Mouse (Mus musculus) forelimb bud, embryonic 11.5 days (tissue): ENCODE results near the gene Gucd1.
"Not testable (repeated sequence)": the region's sequence is repeated elsewhere in the genome, so short reads cannot be mapped to it uniquely, and the experiment has no call there.

Source experiments
- DNase-seq: peaks from one replicate; pipeline ENCODE4 v3.0.0-alpha.2; 2012; ENCODE audit warnings: low read depth, low spot score

Gene Gucd1

DNA sequence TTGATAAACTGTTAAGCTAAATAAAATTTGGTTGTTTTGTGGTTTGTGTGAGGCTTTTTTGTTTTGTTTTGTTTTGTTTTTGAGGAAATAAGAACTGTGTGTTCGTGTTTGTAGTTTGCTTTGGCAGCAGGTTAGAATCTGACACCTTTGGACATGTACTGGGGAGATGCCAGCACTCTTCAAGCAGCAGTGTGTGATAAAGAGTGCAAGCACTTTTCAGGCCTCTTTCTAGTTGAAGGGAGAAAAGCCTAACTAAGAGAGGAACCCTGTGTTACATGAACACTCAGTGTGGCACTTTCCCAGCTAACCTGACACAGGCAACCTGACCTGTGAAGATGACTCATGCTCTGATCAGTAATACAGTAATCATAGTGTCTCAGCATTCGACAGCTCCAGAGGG lies 17.7 kb upstream of the Gucd1 start:
- no peak for DNase-seq

DNA sequence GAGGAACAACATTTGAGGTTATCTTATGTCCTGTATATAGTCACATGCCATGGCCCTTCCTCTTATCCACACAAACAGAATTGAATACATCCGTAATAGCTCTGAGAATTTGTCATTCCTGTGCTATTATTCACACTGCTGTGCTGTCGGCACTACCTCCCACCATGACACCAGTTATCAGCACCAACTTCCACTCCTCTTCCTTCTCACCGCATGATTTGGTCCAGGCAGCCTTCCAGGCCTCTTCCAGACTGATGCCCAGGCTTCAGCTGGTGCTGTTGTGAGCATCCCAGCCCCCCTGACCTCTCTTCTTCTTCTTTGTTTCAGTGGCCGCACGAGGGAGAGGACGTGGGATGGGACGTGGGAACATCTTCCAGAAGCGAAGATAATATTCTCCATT lies 17.2 kb upstream of the Gucd1 start:
- DNase-seq = no peak

DNA sequence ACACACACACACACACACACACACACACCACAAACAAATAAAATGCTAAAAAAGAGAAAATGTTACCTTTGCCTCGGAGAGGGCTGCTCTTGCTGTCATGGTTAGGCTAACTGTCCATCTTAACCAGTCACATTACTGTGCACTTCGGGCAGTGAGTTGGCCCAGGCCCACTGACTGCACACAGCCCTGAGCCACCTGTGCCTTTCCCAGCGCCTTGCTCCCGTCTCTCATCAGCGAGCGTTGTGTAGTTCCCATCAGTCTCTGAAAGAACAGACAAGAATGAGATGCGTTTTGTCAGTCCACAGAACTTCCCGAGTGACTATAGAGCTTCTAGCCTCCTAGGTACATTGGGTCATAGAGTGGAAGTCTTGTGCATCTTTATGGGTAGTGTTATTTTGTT lies 16.4 kb upstream of the Gucd1 start:
- no peak for DNase-seq

DNA sequence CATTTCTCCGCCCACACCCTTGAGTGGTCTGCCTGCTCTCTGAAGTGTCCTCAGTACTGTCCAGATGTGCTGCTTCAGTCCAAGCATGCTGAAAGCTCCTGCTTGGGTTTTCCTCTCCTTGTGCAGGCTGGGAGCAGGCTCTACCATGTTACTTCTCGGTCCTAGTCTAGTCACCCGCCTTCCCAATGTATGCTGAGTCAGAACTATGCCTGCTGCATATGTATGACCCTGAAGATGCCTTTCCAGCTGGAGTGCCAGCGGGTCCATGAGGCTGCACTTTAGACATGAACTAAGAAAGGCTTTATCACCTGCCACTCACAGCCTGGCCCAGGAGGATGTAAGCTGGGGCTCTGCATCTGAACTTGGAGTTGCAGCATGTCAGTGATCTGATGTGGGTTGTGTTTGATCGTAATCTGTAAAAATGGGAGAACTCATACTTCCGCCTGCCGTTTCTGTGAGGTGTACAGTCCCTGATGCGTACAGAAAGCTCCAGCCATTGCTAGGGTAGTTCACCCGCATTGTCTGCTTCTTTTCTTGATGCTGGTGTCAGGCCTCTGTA lies 13.8 kb upstream of the Gucd1 start:
- no peak for DNase-seq

DNA sequence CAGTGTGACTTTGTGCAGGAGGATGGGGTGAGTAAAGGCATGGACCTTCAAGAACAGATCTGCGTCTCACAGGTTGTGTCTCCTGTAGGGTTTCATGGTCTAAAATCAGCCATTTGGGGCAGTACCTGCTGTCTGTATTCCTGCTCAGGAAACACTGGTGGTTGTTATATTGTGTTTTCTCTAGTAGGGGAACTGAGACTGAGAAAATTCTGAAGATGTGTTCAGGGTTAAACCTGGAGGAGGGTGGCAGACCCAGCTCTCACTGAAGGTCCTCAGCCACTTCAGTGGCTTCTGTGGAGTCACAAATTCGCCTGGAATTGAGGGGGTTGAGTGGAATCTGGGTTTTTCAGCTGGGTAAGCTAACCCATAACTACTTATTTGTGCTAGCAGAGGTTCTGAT lies 12.6 kb upstream of the Gucd1 start:
- no peak for DNase-seq

DNA sequence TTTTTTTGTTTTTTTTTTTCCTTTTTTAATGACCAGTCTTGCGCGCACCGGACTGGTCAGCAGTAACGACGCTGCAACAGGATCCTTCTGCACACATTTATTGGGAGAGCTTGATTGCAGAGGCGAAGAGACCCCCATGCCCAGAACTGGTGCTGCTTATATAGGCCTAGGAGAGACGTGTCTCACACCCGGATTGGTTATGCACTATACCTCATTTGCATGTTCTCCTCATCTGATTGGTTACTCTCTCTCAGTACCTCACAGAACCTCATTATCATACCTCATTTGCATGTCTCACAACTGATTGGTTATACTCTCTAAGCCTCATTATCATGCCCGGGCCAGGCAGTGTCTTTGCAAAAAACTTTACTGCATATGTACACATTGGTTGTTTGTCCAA lies 7.7 kb upstream of the Gucd1 start:
- DNase-seq = not testable (repeated sequence)

DNA sequence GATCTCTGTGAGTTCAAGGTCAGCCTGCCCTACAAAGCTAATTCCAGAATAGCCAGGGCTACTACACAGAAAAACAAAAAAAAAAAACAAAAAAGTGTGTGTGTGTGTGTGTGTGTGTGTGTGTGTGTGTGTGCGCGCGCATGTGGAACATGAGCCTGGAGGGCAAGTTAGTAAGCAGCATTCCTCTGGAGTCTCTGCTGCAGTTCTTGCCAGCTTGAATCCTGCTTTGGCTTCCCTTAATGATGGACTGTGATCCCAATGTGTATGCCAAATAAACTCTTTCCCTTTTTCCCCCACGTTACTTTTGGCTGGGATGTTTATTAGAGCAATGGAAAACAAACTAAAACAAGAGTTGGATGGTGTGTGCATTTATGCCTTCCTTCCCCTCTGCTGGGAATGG lies 3.9 kb upstream of the Gucd1 start:
- no peak for DNase-seq

DNA sequence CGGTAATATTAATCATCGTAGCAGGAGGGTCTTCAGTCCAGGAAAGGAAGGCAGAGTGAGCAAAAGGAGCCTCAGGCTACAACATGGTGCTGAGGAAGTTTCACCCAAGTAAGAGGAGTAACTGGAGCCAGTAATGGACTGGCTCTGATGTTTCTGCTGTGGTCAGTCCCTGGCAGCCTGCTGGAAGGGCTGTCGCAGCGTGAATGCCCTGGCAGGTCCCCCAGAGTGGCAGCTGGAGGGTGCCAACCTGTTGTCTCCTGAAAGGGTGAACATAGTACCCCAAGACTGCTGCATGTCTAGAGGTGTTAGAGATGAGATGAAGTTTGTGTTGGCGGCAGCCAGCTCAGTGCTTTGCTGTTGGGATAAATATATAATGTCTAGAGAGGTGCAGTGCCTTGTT lies 2.8 kb upstream of the Gucd1 start:
- no peak for DNase-seq

DNA sequence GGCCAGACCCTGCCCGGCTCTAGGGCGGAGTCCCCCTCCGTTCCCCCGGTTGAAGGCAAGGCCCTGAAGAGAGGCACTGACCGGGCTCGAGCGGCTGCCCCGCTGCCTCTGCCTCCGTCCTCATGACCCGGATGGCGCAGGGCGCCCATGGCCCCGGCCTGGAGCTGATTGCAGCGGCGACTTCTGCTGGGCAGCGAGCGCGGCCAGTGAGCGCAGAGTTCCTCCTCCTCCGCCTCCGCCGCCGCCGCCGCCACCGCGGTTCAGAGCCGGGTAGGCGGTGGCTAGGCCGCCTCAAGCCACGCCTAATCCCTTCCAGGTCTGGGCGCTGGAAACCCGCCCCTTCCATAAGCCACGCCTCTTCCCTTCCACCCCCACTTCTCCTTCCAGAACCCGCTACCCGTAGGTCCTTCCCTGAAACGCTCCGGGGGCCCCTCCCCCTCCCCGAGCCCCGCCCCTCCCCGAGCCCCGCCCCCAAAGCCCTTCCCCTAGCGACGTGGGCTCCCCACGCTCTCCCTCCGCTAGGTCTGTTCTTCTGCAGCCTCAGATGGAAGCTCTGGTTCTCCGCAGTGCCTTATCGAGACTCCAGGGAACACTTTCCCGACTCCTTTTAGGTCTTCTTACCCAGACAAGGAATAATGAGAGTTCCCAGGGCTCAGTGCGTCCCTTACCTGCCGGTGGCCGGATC lies 557 bp downstream of the Gucd1 start, which contains the start of gene Snrpd3:
Gene Snrpd3, plus strand, starts transcription at position 479 of the 685 bp plus-strand sequence.
- peak; percentile 97 for DNase-seq

DNA sequence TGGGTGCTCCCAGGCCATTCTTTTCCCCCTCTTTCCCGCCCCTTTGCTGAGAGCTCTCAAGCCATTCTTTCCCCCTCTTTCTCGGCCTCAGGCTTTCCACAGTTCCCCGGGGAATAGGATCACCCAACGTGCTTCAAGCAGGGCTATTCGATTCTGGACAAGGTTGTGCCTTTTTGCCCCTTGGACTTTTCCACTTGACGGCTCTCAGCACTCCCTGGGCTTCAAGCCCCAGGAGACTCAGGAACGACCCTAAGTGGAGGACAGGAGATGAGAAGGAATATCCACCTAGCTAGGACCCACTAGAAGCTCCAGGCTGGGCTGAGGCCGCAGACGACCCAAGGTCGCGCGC lies 1.1 kb downstream of the Gucd1 start:
- peak; percentile 16 for DNase-seq

DNA sequence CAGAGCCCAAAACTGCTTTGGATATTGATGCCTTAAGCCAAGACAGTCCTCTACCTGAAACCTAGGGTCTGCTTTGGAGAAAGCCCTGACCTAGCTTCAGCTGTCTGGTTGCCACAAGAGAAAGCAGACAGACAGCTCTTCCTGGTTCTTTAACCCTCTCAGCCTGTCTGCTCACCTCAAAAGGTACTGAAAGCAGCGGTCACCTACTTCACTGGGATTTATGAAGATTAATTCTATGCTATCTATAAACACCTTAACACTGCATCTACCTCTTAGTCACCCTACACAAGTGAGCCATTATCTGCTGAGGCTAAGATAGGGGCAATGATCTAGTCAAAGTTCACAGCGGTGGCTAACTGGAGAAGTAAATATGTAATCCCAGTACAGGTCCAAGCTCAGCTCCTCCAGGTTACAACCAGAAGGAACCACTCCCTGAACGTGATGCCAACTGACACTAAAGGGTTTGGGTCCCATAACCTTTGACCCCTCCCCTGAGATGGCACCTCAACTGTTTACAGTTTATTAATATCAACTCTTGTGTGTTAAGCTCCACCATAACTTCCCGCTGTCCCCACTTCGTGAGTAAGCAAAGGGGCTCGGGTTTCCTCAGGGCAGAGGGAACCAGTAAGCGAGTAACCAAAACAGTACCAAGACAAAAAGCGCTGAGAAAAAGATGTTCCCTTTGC lies 1.6 kb downstream of the Gucd1 start:
- no peak for DNase-seq

DNA sequence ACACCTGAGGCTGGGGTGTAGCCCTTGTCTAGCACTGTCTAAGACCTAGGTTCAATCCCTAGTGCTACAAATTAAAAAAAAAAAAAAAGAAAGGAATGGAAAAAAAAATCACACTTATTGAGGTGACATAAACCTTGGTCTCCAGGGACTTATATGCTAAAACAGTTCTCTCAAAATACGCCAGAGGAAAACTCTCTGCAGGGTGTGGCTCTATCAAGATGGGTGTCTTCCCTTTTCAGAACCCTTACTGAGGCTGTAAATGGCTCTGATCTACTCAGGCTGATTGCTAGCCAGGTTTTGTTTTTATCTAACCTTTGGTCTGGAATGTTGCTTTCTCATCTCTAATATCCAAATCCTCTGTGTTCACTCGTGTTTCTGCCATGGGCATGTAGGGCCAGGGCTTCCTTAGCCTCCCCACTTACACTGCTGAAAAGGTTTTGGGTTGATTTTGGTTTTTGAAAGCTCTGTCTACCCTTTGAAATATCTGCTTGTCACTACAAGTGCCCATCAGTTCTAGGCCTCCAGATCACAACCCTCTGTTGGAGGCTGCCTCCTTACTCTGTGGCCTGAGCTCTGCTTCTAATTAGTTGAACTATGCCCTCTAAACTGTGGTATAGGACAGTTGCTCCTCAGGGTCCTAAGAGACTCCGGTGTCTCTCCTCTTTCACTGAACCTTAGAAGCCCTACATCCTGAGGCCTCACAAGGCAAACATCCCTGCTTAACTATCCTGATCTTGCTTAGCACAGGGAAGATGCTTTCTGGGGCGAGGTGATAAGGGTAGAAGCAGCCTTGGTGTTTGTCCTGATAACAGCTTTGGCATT lies 2.3 kb downstream of the Gucd1 start:
- DNase-seq = no peak

DNA sequence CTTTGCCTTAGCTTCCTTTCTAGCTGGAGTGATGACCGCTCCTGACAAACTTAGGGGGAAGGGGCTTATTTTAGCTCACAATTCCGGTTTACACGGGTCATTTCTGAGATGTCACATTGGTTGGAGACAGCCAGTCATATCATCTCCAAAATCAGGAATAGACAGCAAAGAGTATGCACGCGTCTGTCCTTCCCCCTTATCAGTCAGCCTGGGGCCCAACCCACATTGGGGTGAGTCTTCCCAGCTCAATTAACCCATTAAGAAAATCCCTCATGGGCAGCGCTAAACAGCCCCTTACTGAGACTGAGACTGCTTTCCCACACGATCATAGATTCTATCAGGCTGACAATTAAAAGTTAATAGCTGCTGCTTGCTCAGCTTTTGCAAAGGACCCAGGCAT lies 3.4 kb downstream of the Gucd1 start:
- no peak for DNase-seq

DNA sequence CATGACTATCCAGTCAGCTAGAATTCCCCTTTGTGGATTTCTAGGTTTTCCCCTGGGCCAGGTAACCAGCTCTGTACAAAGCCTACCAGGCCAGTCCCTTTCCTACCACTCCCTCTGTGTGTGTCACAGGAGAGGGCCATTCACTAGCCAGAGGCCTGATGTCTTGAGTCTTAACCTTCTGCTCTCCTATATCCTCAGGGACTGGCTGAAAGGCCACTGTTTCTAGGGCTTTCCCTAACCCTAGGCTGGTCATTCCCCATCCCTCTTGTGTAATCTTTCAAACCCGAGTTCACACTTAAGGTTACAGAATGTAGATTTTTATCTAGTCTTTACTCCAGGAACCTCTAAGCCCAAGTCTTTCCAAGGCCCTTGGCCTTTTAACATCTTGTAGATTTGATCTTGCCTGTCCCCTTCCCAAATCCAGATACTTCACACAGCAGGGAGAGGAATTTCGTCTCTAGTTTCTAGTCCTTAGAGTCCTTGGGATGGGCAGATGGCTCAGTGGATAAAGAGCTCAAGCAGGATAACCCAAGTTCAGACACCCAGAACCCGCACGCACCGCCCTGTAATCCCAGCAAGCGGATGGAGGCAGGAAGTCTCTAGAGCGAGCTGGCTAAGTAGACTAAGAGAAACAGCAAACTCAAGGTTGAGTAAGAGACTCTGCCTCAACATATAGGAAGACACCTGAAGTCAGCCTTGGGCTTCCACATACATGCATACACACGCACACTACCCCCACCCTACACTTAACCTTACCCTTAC lies 4.3 kb downstream of the Gucd1 start:
- no peak for DNase-seq

DNA sequence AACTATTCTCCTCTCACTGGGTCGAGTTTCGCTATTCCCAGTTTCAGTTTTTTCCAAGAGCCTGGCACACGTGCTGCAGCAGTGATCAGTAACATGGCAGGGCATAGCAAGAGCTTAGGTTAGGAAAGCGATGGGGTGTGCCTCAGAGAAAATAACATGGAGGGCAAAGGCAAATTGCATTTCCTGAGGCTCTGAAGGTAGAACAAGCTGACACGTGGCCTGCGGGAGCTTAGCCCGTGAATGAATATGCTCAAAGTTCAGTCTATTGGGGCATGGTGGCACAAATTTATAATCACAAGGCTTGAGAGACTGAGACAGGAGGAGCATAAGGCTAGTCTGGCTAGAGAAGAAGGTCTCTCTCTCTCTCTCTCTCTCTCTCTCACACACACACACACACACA lies 5.0 kb downstream of the Gucd1 start:
- DNase-seq = no peak

DNA sequence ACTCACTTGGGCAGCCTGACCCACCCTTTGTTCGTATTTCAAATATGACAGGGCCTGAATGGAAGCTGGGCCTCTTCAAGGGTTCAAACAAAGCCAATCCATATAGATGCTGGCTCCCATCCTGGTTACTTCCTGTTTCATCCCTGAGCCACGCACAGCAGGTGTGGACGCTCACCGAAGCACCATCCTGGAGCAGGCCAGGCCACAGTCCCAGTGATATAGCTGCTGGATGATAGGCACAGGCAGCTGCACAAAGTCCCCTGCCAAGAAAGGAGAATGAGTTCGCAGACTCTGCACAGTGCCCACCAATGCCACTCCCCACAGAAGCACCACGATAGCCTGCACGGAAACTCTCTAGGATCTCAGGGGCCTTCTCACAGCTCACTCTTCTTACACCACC lies 5.9 kb downstream of the Gucd1 start:
- DNase-seq = no peak

DNA sequence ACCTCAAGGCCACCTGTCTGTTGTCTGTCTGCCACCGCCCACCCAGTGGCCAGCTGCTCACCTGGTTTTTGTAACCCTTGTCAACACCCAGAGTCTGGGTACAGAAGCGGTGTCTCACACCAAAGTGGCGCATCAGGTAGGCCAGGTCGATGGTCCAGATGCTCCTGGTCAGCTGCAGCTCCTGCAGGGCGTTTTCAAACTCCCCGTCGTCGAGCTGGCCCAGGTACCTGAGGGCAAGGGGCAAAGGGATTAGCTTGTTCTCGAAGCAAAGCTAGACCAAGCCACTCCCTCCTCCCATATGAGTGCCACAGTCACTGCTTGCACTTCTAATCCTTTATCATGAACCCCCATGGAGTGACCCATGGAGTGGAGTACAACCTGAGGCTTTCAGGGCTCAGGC lies 6.7 kb downstream of the Gucd1 start:
- no peak for DNase-seq

DNA sequence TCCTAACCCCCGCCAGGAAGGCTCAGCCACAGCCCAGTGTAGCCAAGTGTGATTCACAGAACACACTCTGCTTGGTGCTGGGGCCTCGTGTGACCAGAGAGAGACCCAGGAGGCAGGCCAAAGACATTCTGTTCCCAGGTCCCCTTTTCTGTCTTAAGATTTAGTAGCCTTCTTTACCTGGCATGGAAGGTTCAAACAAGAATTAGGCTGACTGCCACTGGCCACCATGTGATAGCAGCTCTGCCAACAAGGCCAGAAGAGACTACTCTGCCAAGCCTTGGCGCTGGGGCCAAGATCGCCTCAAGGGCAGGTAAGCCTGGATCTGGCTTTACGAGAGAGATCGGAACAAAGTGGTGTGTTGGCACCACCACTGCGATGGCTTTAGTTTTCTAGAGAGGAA lies 7.3 kb downstream of the Gucd1 start:
- DNase-seq = no peak

DNA sequence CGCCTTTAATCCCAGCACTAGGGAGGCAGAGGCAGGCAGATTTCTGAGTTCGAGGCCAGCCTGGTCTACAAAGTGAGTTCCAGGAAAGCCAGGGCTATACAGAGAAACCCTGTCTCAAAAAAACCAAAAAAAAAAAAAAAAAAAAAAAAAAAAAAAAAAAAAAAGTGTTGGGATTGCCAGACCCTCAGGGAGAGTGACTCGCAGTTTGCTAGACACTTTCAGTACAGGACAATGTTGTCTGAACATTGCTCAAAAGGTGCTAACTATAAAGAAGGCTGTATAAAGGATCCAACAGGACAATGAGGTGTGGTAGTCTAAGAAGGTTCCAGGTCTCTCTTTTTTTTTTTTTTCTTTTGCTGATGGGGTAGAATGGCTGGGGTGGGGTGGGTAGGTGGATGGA lies 11.8 kb downstream of the Gucd1 start:
- DNase-seq = not testable (repeated sequence)

DNA sequence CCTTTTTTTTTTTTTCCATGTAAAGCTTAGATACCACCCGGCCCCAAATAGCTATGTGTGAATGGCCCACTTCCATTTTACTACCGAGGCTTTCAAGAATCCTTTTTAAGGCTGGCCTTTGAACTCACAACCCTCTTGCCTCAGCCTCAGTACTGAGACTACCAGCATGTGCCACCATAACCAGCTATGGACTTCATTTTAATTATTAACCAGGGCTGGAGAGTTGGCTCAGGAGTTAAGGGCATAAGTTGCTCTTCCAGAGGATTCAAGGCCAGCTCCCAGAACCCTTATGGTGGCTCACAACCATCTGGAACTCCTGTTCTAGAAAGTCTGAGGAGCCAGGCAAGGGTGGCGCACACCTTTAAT lies 12.7 kb downstream of the Gucd1 start:
- DNase-seq = no peak

DNA sequence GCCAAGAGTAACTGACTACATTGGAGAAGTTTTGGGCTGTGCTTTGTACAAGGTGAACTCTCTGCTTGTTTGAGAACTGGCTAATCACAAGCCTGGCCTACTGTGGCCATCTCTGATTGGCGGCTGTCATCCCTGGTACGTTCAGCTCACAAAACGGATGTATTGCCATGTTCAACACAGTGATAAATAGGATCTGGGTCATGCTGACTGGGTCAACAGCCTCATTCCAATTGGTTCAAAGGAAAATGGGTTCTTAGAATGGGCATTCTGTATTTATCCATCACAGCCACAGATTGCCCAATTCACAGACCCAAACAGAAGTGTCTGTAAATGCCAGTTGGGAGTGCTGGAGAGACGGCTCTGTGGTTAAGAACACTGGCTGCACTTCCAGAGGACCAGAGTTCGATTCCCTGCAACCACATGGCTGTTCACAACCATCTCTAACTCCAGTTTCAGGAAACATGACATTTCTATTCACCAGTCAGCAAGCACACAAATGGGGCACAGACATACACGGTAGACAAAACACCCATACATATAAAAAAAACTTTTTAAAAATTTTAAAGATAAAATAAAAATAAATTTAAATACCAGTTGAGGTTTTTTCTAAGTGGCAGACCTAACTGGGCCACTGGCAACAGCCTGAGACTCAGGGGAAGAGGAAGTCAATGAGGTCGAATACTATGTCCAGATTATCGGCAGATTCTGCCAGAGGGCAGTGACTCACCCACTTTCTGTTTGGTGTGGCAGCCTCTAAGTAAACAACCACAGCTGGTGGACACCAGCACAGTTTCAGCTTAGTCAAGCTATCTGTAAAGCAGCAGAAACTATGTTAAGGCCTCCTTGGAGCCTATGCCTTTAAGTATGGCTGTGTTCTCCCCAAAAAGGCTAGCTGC lies 13.3 kb downstream of the Gucd1 start:
- no peak for DNase-seq
